Mouse (Mus musculus) myocyte (in vitro differentiated cells): Measurements from ENCODE around the gene Mrgpra2a.
"Not testable (repeated sequence)": the region's sequence is repeated elsewhere in the genome, so short reads cannot be mapped to it uniquely, and the experiment has no call there.

Experiments used
- CEBPB ChIP-seq: IDR thresholded peaks from 2 replicates; pipeline ENCODE4 v1.6.1; 2011; ENCODE audit warnings: mild to moderate bottlenecking, moderate library complexity; ENCODE audit not compliant: poor library complexity, insufficient read depth, severe bottlenecking
- E2F4 ChIP-seq: IDR thresholded peaks from one replicate; pipeline ENCODE4 v1.6.1; 2011; ENCODE audit warnings: mild to moderate bottlenecking, control low read depth, moderate library complexity; ENCODE audit not compliant: insufficient read depth
- MAX ChIP-seq: IDR thresholded peaks from one replicate; pipeline ENCODE4 v1.6.1; 2011; ENCODE audit warnings: low read depth, mild to moderate bottlenecking, control low read depth
- MYOD1 ChIP-seq, 3 experiments: IDR thresholded peaks; one replicate each; pipeline ENCODE4 v1.6.1; 2011; ENCODE audit warnings: control low read depth in 2 of 3, low read depth in 2 of 3, mild to moderate bottlenecking in 2 of 3, moderate library complexity in 1 of 3; ENCODE audit not compliant: insufficient read length in 2 of 3, control insufficient read depth in 1 of 3
- MYOG ChIP-seq, 3 experiments: IDR thresholded peaks; one replicate each; pipeline ENCODE4 v1.6.1; 2011; ENCODE audit warnings: control low read depth in 2 of 3, low read depth in 2 of 3, mild to moderate bottlenecking in 2 of 3; ENCODE audit not compliant: insufficient read length in 2 of 3, control insufficient read depth in 1 of 3, insufficient read depth in 1 of 3
- POLR2A ChIP-seq: IDR thresholded peaks from one replicate; pipeline ENCODE4 v1.6.1; 2011; ENCODE audit warnings: low read depth, mild to moderate bottlenecking, control low read depth, moderate library complexity; ENCODE audit not compliant: insufficient read length
- POLR2AphosphoS2 ChIP-seq: IDR thresholded peaks from one replicate; pipeline ENCODE4 v1.6.1; 2011; ENCODE audit warnings: low read depth, control low read depth; ENCODE audit not compliant: insufficient read length
- SRF ChIP-seq: IDR thresholded peaks from one replicate; pipeline ENCODE4 v1.6.1; 2011; ENCODE audit warnings: low read depth; ENCODE audit not compliant: control insufficient read depth, insufficient read length
- TCF12 ChIP-seq: IDR thresholded peaks from one replicate; pipeline ENCODE4 v1.6.1; 2011; ENCODE audit warnings: mild to moderate bottlenecking, control low read depth; ENCODE audit not compliant: poor library complexity, insufficient read depth, severe bottlenecking
- USF1 ChIP-seq: IDR thresholded peaks from one replicate; pipeline ENCODE4 v1.6.1; 2011; ENCODE audit warnings: low read depth, mild to moderate bottlenecking, control low read depth, moderate library complexity

- TF ChIP-seq POLR2A; MYOD1 (IDR thresholded peaks at IDR 0.05; ENCODE audit: control insufficient read depth in 1 of 3, insufficient read length in 2 of 3, low read depth in 2 of 3); MYOG (IDR thresholded peaks at IDR 0.05; ENCODE audit: control insufficient read depth in 1 of 3, insufficient read depth in 1 of 3, insufficient read length in 2 of 3, low read depth in 2 of 3); MAX; TCF12; USF1; CEBPB; POLR2AphosphoS2; E2F4; SRF: not testable (repeated sequence)
Measured at GRCm38 (mm10) chr7:47436463-47436862, 15.5 kb downstream of the Mrgpra2a start.
